Mouse (Mus musculus) bone marrow macrophage, adult 2 months (primary cell): ENCODE measurements around the gene Cldn10.

Experiments used
- CTCF ChIP-seq: IDR thresholded peaks from 2 replicates; pipeline ENCODE4 v1.5.1; 2012; ENCODE audit warnings: low read depth, mild to moderate bottlenecking, low read length, moderate library complexity
- POLR2A ChIP-seq: IDR thresholded peaks from 2 replicates; pipeline ENCODE4 v1.6.1; 2012; ENCODE audit warnings: mild to moderate bottlenecking, low read depth, low read length, borderline replicate concordance

GRCm38 (mm10) chr14:118862253-118862652, 74.5 kb downstream of the Cldn10 start:
- TF ChIP-seq CTCF (no peak), POLR2A (no peak)
